Mouse (Mus musculus) lung, postnatal 10 days (tissue): ENCODE results near the gene Zfp335.
A peak's percentile ranks its signal among the peaks of the same experiment; 100 is the strongest.
"Not testable (repeated sequence)": the region's sequence is repeated elsewhere in the genome, so short reads cannot be mapped to it uniquely, and the experiment has no call there.

Experiments
- DNase-seq: peaks from one replicate; pipeline ENCODE4 v3.0.0; 2021

Gene Zfp335

DNA sequence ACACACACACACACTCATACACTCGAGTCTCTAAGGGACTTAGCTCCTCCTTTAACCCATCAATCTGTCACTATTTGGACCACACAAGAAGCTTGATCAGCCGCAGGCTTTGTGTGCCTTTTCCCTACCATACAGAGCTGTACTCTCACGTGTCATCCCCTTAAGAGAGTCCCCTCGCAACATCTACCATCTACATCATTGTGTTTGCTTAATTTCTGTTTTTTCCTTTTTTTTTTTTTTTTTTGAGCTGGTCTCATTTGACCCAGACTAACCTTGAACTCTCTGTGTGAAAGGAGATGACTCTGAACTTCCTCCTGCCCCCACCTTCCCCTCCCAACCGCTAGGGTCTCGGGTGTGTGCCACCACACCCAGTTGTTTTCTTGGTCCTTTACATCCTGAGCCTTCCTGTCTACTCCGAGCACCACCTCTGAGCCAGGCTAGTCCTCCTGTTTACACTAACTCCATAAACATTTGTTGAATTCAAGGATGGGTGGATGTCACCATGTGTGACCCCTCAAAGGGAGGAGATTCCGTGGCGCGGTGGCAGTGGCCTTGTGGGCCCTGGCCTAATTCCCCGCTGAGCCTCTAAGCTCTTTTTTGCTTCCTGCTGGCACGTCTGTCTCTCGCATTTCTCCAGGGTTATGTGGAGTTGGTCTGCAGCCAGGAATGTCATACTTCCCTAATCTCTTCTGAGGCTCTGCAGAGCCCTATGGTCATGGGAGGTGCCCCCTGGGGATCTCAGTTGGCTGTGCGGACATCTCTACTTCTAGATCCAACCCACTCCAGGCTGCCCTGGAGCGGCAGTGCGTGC, 44.6 kb downstream of the Zfp335 start:
- DNase-seq: peak; percentile 92

DNA sequence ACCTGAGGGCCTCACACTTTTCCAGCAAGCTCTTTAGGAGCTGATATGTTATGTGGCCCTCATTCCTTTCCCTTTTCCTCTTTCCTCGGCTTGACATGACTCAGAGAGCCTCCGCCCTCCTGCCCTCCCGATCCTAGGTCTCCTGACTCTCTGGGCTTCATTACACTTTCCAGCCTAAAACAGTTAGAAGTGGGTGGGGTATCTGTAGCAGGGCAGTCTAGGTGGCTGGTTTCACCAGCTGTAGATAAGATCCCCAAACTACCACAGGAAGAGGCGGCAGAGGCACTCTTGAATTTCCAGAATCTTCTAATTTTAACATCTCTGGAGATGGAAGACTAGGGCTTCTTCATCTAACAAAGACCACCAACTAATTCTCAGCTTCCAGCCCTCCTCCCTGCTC, 47.0 kb downstream of the Zfp335 start:
- no peak for DNase-seq

DNA sequence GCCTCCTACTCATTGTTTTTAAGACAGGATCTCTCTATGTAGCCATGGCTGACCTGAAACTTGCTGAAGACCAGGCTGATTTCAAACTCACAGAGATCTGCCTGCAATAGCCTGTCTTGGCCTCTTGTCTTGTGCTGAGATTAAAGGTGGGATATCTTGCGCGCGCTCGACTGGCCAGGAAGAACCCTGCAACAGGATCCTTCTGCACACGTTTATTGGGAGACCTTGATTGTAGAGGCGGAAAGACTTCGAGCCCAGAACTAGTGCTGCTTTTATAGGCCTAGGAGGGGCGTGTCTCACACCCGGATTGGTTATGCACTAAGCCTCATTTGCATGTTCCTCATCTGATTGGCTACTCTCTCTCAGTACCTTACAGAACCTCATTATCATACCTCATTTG, 48.1 kb downstream of the Zfp335 start:
- DNase-seq: not testable (repeated sequence)

DNA sequence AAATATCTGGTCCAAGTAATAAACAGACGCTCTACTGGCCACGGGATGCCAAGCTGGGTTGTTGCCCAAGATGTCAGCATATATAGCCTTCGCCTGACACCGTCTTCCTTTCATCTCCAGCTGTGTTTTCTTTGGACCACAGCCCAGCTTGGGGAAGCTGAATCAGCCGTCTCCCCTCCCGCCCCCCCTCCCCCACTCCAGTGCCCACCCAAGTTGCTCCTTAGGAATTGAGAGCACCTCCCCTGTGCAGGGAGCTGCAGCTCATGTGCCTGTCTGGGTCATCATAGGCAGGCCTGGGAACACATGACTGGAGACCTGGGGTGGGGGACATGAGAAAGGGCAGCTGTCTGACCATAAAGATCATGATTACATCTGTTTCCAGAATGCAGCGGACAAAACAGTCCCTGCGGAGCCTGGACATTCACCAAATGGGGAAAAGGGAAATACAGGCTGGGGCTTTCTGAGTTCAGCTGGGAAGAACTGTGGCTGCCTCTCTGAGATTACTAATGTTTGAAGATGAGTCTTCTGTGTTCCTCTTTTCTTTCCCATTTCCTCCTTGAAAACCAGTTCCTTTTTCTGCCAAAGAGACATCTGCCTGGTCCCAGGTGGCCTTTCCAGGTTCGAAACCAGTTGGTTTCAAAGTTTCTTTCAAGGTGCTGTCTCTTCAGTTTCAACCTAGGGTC, 49.2 kb downstream of the Zfp335 start:
- peak; percentile 96 for DNase-seq

DNA sequence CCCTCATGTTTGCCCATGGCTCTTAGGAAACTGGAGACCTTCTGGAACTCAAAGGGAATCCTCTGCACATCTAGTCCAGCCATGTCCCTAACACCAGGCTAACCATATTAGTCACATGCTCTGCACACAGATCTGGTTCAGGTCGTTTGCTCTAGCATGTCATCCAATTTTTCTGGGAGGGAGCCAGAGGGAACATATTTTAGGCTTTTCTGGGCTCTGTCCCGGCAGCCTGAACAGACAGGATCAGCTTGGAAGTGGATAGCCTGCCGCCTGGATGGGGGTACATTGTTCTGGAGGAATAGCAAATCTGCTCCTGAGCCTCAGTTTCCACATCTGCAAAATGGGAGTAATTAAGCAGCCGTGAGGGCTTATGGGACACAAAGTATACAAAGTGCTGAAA, 50.5 kb downstream of the Zfp335 start:
- peak; percentile 59 for DNase-seq

DNA sequence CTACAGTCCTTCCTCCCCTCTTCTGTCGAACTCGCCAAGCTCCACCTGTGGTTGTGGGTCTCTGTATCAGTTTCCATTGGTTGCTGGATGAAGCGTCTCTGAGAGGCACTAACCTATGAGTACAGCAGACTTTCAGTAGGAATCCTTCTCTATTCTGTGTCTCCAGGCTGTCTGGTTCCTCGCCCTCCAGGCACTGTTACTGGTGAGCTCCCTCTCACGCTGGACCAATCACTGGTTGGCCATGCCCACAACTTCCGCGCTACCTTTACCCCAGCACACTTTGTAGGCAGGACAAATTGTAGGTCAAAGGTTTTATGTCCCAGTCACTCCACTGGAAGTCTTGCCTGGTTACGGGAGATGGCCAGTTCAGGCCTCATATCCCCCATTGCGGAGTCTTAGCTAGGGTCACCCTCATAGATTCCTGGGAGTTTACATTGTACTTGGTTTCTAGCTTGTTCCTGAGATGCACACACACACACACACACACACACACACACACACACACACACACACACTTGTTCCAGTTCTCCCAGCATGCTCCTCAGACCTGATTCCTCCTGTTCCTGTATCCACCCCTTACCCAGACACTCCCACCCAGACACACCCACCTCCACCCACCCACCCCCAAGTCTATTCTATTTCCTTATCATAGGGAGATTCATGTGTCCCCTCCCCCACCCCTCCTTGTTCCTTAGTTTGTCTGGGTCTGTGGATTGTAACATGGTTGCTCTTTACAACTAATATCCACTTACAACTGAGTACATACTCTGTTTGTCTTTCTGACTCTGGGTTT, 51.7 kb downstream of the Zfp335 start:
- no peak for DNase-seq

DNA sequence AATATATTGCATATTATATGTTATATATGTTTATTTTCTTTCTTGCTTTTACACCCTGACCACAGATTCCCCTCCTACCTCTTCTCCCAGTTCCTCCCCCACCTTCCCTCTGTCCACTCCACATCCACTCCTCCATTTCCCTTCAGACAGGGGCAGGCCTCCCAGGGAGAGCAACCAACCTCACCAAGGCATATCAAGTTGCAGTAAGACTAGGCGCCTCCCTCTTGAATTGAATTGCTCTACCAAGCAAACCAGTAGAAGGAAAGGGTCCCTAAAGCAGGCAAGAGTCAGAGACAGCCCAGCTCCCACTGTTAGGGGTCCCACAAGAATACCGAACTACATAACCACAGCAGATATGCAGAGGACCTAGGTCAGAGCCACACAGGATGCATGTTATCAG, 52.4 kb downstream of the Zfp335 start:
- no peak for DNase-seq

DNA sequence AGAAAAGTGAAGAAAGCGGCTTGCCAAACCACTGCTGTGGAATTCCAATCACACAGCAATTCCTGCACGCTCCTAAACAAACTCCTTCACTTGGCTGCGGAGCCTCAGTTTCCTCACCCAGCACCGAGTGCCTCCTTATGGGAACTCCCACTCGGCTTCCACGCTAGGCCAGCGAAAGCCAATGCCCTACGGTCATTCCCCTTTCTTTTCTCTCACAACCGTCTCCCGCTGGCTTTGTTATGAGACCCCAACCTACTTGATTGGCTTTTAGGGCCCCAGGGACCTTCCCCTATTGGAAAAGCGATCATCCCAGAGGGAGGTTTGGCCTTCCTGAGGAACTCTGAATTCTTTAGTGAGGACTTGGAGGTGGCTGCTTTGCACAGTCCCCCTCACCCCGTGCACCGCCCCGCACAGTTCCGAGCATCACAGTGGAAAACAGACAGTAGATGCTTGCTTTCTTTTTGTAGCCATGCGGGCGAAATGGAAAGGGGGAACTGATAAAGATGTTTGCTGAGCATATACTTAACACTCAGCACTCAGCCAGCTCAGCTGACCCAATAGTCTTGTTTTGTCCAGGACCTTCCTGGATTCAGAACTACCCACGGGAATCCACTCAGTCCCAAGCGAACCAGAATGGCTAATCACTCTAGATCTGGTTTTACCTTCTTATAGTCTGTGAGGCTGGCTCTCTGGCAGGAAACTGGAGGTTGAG, 53.6 kb downstream of the Zfp335 start:
- no peak for DNase-seq

DNA sequence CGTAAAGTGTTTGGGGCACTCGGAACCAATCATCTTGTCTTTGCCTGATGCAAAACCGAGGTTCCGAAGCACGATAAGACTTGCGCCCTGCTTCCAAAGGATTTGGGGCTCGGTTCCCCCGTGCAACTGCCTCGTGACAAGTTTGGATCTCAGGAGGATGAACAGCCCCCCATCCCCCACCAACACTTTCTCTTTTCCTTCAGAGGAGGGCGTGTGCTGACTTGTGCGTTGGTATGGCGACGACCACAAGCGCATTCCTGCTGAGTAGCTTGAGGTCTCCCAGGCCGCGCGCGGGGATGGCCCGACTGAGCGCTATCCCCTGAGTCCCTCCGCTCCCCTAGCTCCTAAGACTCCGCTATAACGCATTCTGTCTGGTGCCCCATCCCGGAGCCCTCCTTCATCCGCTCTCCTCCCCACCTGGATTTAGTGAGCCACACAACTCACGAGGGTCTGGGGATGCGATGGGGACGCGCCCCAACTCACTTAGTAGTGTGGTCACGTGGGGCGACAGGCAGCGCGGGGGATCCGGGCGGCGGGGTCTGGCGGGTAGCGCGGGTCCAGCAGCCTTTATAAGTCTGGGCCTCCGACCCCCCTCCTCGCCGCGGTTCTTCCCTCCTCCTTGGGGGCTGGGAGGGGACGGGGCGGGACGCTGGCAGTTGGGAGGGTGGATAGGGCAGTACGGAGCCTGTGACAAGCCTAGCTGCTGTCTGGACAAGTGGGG, 54.3 kb downstream of the Zfp335 start, which contains the start of gene Pltp:
Gene Pltp, minus strand, starts transcription at position 611 of the 721 bp plus-strand sequence.
- DNase-seq: peak; percentile 88

DNA sequence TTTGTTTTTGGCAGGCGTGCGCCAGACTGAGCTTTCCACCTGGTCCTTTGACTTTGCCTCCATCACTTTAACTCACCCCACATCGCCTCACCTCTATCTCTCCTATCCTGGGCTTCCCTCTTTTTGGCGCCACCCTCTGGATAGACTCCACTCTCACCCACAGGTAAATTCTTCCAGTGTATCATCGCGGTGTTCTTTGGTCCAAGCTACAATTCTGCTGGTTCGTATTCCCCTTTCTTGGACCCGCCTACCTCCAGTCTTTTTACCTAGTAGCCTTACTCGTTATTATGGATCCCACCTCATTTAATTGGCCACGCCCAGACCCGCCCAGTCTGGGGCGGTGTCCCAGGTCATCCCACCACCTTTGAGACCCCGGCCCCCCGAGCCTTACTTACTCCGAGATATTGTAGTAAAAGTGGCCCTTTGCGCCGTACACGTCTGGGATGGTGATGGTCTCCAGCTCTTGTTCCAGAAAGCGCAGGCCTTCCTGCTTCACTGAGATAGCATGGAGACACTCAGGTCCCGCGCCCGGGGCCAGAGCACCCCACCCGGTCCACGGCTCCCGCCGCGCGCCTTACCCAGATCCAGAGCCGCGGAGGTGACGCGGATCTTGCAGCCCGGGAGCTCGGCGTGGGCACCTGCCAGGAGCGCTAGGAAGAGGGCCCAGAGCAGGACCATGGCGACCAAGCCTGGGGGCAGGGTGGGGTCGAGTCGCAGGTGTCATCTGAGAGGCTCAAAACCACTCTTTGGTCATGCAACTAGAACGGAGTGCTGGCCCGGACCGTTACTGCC, 55.1 kb downstream of the Zfp335 start:
- peak; percentile 40 for DNase-seq

DNA sequence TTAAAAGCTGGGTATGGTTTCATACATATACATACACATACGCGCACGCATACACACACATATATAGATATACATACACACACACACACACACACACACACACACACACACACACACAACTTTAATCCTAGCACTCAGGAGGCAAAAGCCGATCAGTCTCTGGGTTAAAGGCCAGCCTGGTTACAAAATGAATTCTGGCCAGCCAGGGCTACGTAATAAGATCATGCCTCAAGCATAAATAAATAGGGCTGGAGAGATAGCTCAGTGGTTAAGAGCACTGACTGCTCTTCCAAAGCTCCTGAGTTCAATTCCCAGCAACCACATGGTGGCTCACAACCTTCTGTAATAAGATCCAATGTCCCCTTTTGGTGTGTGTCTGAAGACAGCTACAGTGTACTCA, 56.0 kb downstream of the Zfp335 start:
- not testable (repeated sequence) for DNase-seq

DNA sequence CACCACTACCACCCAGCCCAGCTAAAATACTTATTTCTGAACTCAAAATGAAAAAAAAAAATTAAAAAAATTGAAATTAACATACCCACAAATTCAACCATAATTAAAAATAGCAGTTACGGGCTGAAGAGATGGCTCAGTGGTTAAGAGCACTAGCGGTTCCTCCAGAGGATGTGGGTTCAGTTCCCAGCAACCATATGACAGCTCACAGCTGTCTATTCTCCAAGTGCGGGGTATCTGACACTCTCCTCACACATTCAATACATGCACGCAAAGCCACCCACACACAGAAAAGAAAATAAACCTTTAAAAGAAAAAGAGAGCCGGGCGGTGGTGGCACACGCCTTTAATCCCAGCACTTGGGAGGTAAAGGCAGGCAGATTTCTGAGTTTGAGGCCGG, 61.5 kb downstream of the Zfp335 start:
- no peak for DNase-seq

DNA sequence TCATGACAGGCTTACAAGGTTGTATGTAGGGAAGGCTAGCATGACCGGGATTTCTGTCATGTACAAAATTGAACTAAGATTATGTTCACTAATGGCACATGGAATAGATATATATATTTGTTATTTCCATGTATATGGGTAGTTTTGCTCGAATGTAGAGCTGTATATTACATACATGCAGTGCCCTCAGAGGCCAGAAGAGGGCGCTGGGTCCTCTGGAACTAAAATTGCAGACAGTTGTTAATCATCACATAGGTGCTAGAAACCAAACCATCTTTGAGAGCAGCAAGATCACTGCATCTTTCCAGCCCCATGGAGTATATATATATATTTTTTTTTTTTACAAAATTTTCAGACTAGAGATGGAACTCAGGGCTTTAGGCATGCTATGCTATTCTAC, 65.8 kb downstream of the Zfp335 start:
- no peak for DNase-seq
